In genomic region chr8:120144652-120145301, GRCm38 (mm10) we compare ENCODE assay signal across 9 mouse cellular contexts. TPM values are rescaled to one million over a fixed set of nuclear protein-coding genes. Genes with fewer than 3 reads are reported as not detected.
DNase-seq lines count a peak whose midpoint lies in the region; ATAC-seq and TF ChIP-seq lines count a peak whose summit lies in the region.
"Had no signal": no experiment of that assay in that cellular context is flagged by ENCODE, and none has a peak within 500 bp of the region (broad histone marks: within the 10 kb centered on the region; RNA-seq: fewer than 3 reads in every experiment).

No protein-coding gene starts in this region.

- H3K9ac ChIP-seq in forebrain, embryonic 13.5 days: no peak overlapping the region
- H3K9ac ChIP-seq in limb, embryonic 14.5 days (ENCODE audit: low read depth, low read length, severe bottlenecking): peak overlapping the region; percentile 28; the same call in 1 of the 2 replicates

- no peak overlapping the region for H3K4me3 ChIP-seq in layer of hippocampus, adult 2 months
- no peak overlapping the region for H3K4me3 ChIP-seq in forebrain, embryonic 13.5 days
- H3K4me3 ChIP-seq in limb, embryonic 14.5 days (replicated peaks; ENCODE audit: low read length): no peak overlapping the region
- no peak overlapping the region for H3K4me3 ChIP-seq in olfactory bulb, adult 2 months (ENCODE audit: insufficient read depth, low read depth, low read length)

- H3K36me3 ChIP-seq in forebrain, embryonic 13.5 days (ENCODE audit: poor library complexity, severe bottlenecking): no peaks in the 10 kb centered on the region
- H3K36me3 ChIP-seq in limb, embryonic 14.5 days (ENCODE audit: control insufficient read depth, insufficient read depth, low read length): no peaks in the 10 kb centered on the region

- no peak for DNase-seq in layer of hippocampus, adult 2 months (ENCODE audit: low spot score in 2 of 2)
- DNase-seq in layer of hippocampus, adult 8-10 months (ENCODE audit: low spot score in 2 of 2): no peak
- no peak for DNase-seq in limb, embryonic 14.5 days (ENCODE audit: low spot score)
- no peak for DNase-seq in T-cell, adult 2 months (ENCODE audit: low spot score)
- DNase-seq in urinary bladder, adult 18-20 months (ENCODE audit: low spot score in 2 of 2): no peak
- no peak for DNase-seq in urinary bladder, adult 2 months (ENCODE audit: low spot score)
- DNase-seq: heart, postnatal 14 days had no signal

- whole genome bisulfite sequencing in forebrain, embryonic 13.5 days: 49% methylated on average over 12 of the region's 12 CpGs
- 50% methylated on average over 12 of the region's 12 CpGs for WGBS in limb, embryonic 14.5 days
- WGBS in olfactory bulb, adult 2 months: 34% methylated on average over 12 of the region's 12 CpGs

- no peaks in the 10 kb centered on the region for H3K9me3 ChIP-seq in forebrain, embryonic 13.5 days (replicated peaks)
- H3K9me3 ChIP-seq in limb, embryonic 14.5 days (ENCODE audit: control insufficient read depth, low read length): no peaks in the 10 kb centered on the region

- no peaks in the 10 kb centered on the region for H3K27me3 ChIP-seq in forebrain, embryonic 13.5 days
- H3K27me3 ChIP-seq in limb, embryonic 14.5 days (ENCODE audit: control insufficient read depth, insufficient read depth, low read length): no peaks in the 10 kb centered on the region

- peaks cover 30% of the 10 kb centered on the region for H3K4me1 ChIP-seq in forebrain, embryonic 13.5 days
- no peaks in the 10 kb centered on the region for H3K4me1 ChIP-seq in limb, embryonic 14.5 days (ENCODE audit: control insufficient read depth, insufficient read depth, low read length)
- peaks cover 43% of the 10 kb centered on the region for H3K4me1 ChIP-seq in olfactory bulb, adult 2 months (ENCODE audit: control insufficient read depth, insufficient read depth, low read length)

- TF ChIP-seq POLR2A in limb, embryonic 14.5 days (IDR thresholded peaks at IDR 0.05; ENCODE audit: borderline replicate concordance, extremely low read depth, insufficient read depth, insufficient read length): no peak
- no peak for TF ChIP-seq POLR2A in olfactory bulb, adult 2 months (IDR thresholded peaks at IDR 0.05; ENCODE audit: insufficient read depth, low read depth, low read length)

- peak overlapping the region; percentile 6; the same call in 1 of the 2 replicates for H3K4me2 ChIP-seq in forebrain, embryonic 13.5 days
- H3K4me2 ChIP-seq in limb, embryonic 14.5 days (replicated peaks; ENCODE audit: low read depth, low read length, severe bottlenecking): no peak overlapping the region

- ATAC-seq in forebrain, embryonic 13.5 days: peak; percentile 38; the same call in 1 of the 2 replicates
- no peak for ATAC-seq in limb, embryonic 14.5 days (ENCODE audit: low FRiP score, low read depth)

- no peak for TF ChIP-seq CTCF in layer of hippocampus, adult 2 months (conservative IDR thresholded peaks at IDR 0.05)
- no peak for TF ChIP-seq CTCF in olfactory bulb, adult 2 months (IDR thresholded peaks at IDR 0.05; ENCODE audit: insufficient read depth, low read depth, low read length)

- H3K27ac ChIP-seq in layer of hippocampus, adult 2 months: peak overlapping the region; percentile 82
- peak overlapping the region; percentile 78 for H3K27ac ChIP-seq in forebrain, embryonic 13.5 days
- no peak overlapping the region for H3K27ac ChIP-seq in limb, embryonic 14.5 days (replicated peaks; ENCODE audit: low read depth, low read length)
- peak overlapping the region; percentile 99 for H3K27ac ChIP-seq in olfactory bulb, adult 2 months (ENCODE audit: insufficient read depth, low read depth, low read length)

RNA-seq across cellular contexts. Expression of gene 6430548M08Rik, which starts 30.8 kb away (rescaled TPM):
- total RNA-seq in layer of hippocampus, adult 2 months (2021): 100 to 1,000 TPM; 170 to 183 TPM
- 100 to 1,000 TPM; 152 to 193 (median 182) TPM for total RNA-seq in layer of hippocampus, adult 8-10 months (2022)
- polyA plus RNA-seq in forebrain, embryonic 13.5 days (2015; fragmentation: Nextera tagmentation; extraction: Ambion mirVana): 14.4 and 15.7 TPM in 2 replicates
- polyA plus RNA-seq in limb, embryonic 14.5 days (2012; rRNA removed): 4.1 and 4.2 TPM in 2 replicates
- polyA plus RNA-seq in limb, embryonic 14.5 days (2014; fragmentation: Nextera tagmentation; extraction: Ambion mirVana): 4.0 and 6.6 TPM in 2 replicates
- 253 and 540 TPM in 2 replicates for polyA plus RNA-seq in olfactory bulb, adult 2 months (2012; ENCODE audit: insufficient read depth, insufficient read length, low replicate concordance, missing spikeins)
- 5.3 and 8.4 TPM in 2 replicates for polyA plus RNA-seq in urinary bladder, adult 2 months (2012; rRNA removed)

RNA-seq across cellular contexts. Expression of gene Fam92b, which starts 32.5 kb away (rescaled TPM):
- under 1 TPM; 0.31 to 0.91 TPM for total RNA-seq in layer of hippocampus, adult 2 months (2021)
- total RNA-seq in layer of hippocampus, adult 8-10 months (2022): 1 to 10 TPM in 1 of 4 experiments, under 1 TPM in 2, not detected in 1; 0.41 to 1.1 (median 0.43) TPM
- 1.4 and 1.9 TPM in 2 replicates for polyA plus RNA-seq in forebrain, embryonic 13.5 days (2015; fragmentation: Nextera tagmentation; extraction: Ambion mirVana)
- not detected in 2 replicates for polyA plus RNA-seq in limb, embryonic 14.5 days (2012; rRNA removed)
- polyA plus RNA-seq in limb, embryonic 14.5 days (2014; fragmentation: Nextera tagmentation; extraction: Ambion mirVana): not detected in 2 replicates
- not detected in 2 replicates for polyA plus RNA-seq in olfactory bulb, adult 2 months (2012; ENCODE audit: insufficient read depth, insufficient read length, low replicate concordance, missing spikeins)
- polyA plus RNA-seq in urinary bladder, adult 2 months (2012; rRNA removed): not detected in 2 replicates
- total RNA-seq: heart, postnatal 14 days had no signal

RNA-seq across cellular contexts. Expression of gene Zdhhc7, which starts 43.5 kb away (rescaled TPM):
- total RNA-seq in layer of hippocampus, adult 2 months (2021): 10 to 100 TPM; 33.9 to 35.9 TPM
- 10 to 100 TPM; 28.4 to 37.8 (median 32.3) TPM for total RNA-seq in layer of hippocampus, adult 8-10 months (2022)
- polyA plus RNA-seq in forebrain, embryonic 13.5 days (2015; fragmentation: Nextera tagmentation; extraction: Ambion mirVana): 23.4 and 30.6 TPM in 2 replicates
- 38.2 and 44.8 TPM in 2 replicates for polyA plus RNA-seq in limb, embryonic 14.5 days (2012; rRNA removed)
- polyA plus RNA-seq in limb, embryonic 14.5 days (2014; fragmentation: Nextera tagmentation; extraction: Ambion mirVana): 29.7 and 33.1 TPM in 2 replicates
- not detected in 2 replicates for polyA plus RNA-seq in olfactory bulb, adult 2 months (2012; ENCODE audit: insufficient read depth, insufficient read length, low replicate concordance, missing spikeins)
- 35.9 and 38.7 TPM in 2 replicates for polyA plus RNA-seq in urinary bladder, adult 2 months (2012; rRNA removed)

Comparison
In these comparisons a context has a peak if more than half of its experiments do, and no peak if none do; other contexts are left out.
1. RNA of gene 6430548M08Rik, which starts 30.8 kb away (polyA plus RNA-seq): 253 to 540 TPM in olfactory bulb, adult 2 months; 14.4 to 15.7 TPM in forebrain, embryonic 13.5 days, 5.3 to 8.4 TPM in urinary bladder, adult 2 months and 4.0 to 6.6 TPM in limb, embryonic 14.5 days; every median in the first group is over 10 times any median in the second.
2. RNA of gene Zdhhc7, which starts 43.5 kb away (polyA plus RNA-seq): 29.7 to 44.8 TPM in limb, embryonic 14.5 days, 35.9 to 38.7 TPM in urinary bladder, adult 2 months and 23.4 to 30.6 TPM in forebrain, embryonic 13.5 days; not detected in olfactory bulb, adult 2 months; every median in the first group is over 10 times any median in the second.